Mouse (Mus musculus) thymus, adult 2 months (tissue): ENCODE data around the gene Olfr472. TPM values are rescaled to one million over a fixed set of nuclear protein-coding genes. Genes with fewer than 3 reads are reported as not detected.
"Not testable (repeated sequence)": the region's sequence is repeated elsewhere in the genome, so short reads cannot be mapped to it uniquely, and the experiment has no call there.

Source experiments
- DNase-seq: peaks from one replicate; pipeline ENCODE4 v3.0.0; 2021
- H3K27ac ChIP-seq: fragments of 200-500 bp; 2 replicates; pipeline ENCODE4 v1.5.1; 2012; ENCODE audit warnings: low read length, control low read depth; ENCODE audit not compliant: control insufficient read depth, insufficient read depth
- H3K27me3 ChIP-seq: fragments of 200-500 bp; 2 replicates; pipeline ENCODE4 v1.6.1; 2012; ENCODE audit warnings: mild to moderate bottlenecking, low read length, moderate library complexity, mixed read lengths; ENCODE audit not compliant: control insufficient read depth, insufficient read depth
- H3K36me3 ChIP-seq: fragments of 200-500 bp; 2 replicates; pipeline ENCODE4 v1.6.1; 2012; ENCODE audit warnings: mild to moderate bottlenecking, low read length, moderate library complexity; ENCODE audit not compliant: control insufficient read depth, insufficient read depth
- H3K4me1 ChIP-seq: fragments of 200-500 bp; replicated peaks from 2 replicates; pipeline ENCODE4 v1.6.1; 2012; ENCODE audit warnings: low read length; ENCODE audit not compliant: control insufficient read depth, insufficient read depth
- H3K4me3 ChIP-seq: fragments of 200-500 bp; 2 replicates; pipeline ENCODE4 v1.5.1; 2012; ENCODE audit warnings: mild to moderate bottlenecking, low read length, control low read depth, moderate library complexity; ENCODE audit not compliant: control insufficient read depth, insufficient read depth
- CTCF ChIP-seq: fragments of 200-500 bp; IDR thresholded peaks from 2 replicates; pipeline ENCODE4 v1.5.1; 2012; ENCODE audit warnings: mild to moderate bottlenecking, control low read depth, low read length, moderate library complexity, borderline replicate concordance; ENCODE audit not compliant: control insufficient read depth, poor library complexity, insufficient read depth; ENCODE audit errors: extremely low read depth
- POLR2A ChIP-seq: fragments of 200-500 bp; IDR thresholded peaks from 2 replicates; pipeline ENCODE4 v1.6.1; 2012; ENCODE audit warnings: mild to moderate bottlenecking, low read length, control low read depth, moderate library complexity; ENCODE audit not compliant: control insufficient read depth, poor library complexity, insufficient read depth; ENCODE audit errors: extremely low read depth
- WGBS: fragments of 180-500 bp; shearing (Covaris S2); methylation state at CpG from one replicate; pipeline ENCODE4 v1.1.7; 2018; 5-methylcytosine and 5-hydroxymethylcytosine counted together
- polyA plus RNA-seq: library from polyadenylated mRNA; depleted of rRNA; stranded (reverse); fragments of >200 nt; gene quantifications from 2 replicates; pipeline ENCODE4 v1.2.3, GENCODE M21; 2012; rRNA removed

Olfr472 gene
- not detected in 2 replicates for polyA plus RNA-seq

- TF ChIP-seq CTCF (no peak), POLR2A (no peak)
- no peaks in the 10 kb centered on the region for H3K27me3 ChIP-seq
- no peaks in the 10 kb centered on the region for H3K4me1 ChIP-seq
- H3K27ac ChIP-seq = no peak within 1 kb of the TSS
- no peaks in the 10 kb centered on the region for H3K36me3 ChIP-seq
- no peak for DNase-seq
- H3K4me3 ChIP-seq = no peak within 1 kb of the TSS
Measured at GRCm38 (mm10) chr7:107897602-107898001, at the start of gene Olfr472. Gene Olfr472 (plus strand): TSS chr7:107897902.

GRCm38 (mm10) chr7:107930146-107930545, 32.4 kb downstream of the Olfr472 start, which contains the start of gene Olfr473:
Gene Olfr473 (plus strand): TSS chr7:107930446.
- no peak for DNase-seq
- no peaks in the 10 kb centered on the region for H3K36me3 ChIP-seq
- 98% methylated on average over 1 of the region's 1 CpGs for WGBS
- TF ChIP-seq POLR2A = no peak
- TF ChIP-seq CTCF = no peak
- H3K27ac ChIP-seq = no peak within 1 kb of the TSS
- no peaks in the 10 kb centered on the region for H3K27me3 ChIP-seq
- H3K4me1 ChIP-seq = no peaks in the 10 kb centered on the region
- H3K4me3 ChIP-seq = no peak within 1 kb of the TSS

GRCm38 (mm10) chr7:107952539-107952938, 54.8 kb downstream of the Olfr472 start:
- H3K27ac ChIP-seq, H3K27me3 ChIP-seq, H3K36me3 ChIP-seq, H3K4me3 ChIP-seq, H3K4me1 ChIP-seq, DNase-seq: not testable (repeated sequence)
- WGBS = 97% methylated on average over 12 of the region's 12 CpGs

GRCm38 (mm10) chr7:107954343-107954742, 56.6 kb downstream of the Olfr472 start, which contains the start of gene Olfr474:
Gene Olfr474 (plus strand): TSS chr7:107954643.
- no peak within 1 kb of the TSS for H3K27ac ChIP-seq
- no peaks in the 10 kb centered on the region for H3K27me3 ChIP-seq
- TF ChIP-seq POLR2A (no peak), CTCF (no peak)
- no peaks in the 10 kb centered on the region for H3K4me1 ChIP-seq
- H3K4me3 ChIP-seq = no peak within 1 kb of the TSS
- no peaks in the 10 kb centered on the region for H3K36me3 ChIP-seq
- no peak for DNase-seq
- 93% methylated on average over 1 of the region's 1 CpGs for WGBS

Other genes with a start within 250 kb of the Olfr472 start
- gene Cyb5r2, start 139.9 kb upstream of the Olfr472 start, polyA plus RNA-seq = 0.13 and 0.32 TPM in 2 replicates
- gene Ovch2, start 96.7 kb upstream of the Olfr472 start, polyA plus RNA-seq = not detected in 2 replicates
- not detected in 2 replicates for gene Olfr467, start 85.6 kb upstream of the Olfr472 start, polyA plus RNA-seq
- not detected in 2 replicates for gene Olfr469, start 72.4 kb upstream of the Olfr472 start, polyA plus RNA-seq
- not detected in 2 replicates for gene Olfr470, start 50.4 kb upstream of the Olfr472 start, polyA plus RNA-seq
- gene Olfr473, start 32.5 kb downstream of the Olfr472 start, polyA plus RNA-seq = not detected in 2 replicates
- gene Olfr474, start 56.7 kb downstream of the Olfr472 start, polyA plus RNA-seq = not detected in 2 replicates
- not detected in 2 replicates for gene Olfr476, start 66.9 kb downstream of the Olfr472 start, polyA plus RNA-seq
- gene Olfr477, start 88.8 kb downstream of the Olfr472 start, polyA plus RNA-seq = not detected in 2 replicates
- gene Olfr478, start 136.1 kb downstream of the Olfr472 start, polyA plus RNA-seq = not detected in 2 replicates
- not detected in 2 replicates for gene Olfr479, start 152.8 kb downstream of the Olfr472 start, polyA plus RNA-seq
- gene Olfr480, start 169.4 kb downstream of the Olfr472 start, polyA plus RNA-seq = not detected in 2 replicates
- gene Olfr481, start 182.0 kb downstream of the Olfr472 start, polyA plus RNA-seq = not detected in 2 replicates
- not detected in 2 replicates for gene Olfr482, start 199.7 kb downstream of the Olfr472 start, polyA plus RNA-seq
- not detected in 2 replicates for gene Olfr483, start 202.9 kb downstream of the Olfr472 start, polyA plus RNA-seq
- gene Olfr484, start 229.5 kb downstream of the Olfr472 start, polyA plus RNA-seq = not detected in 2 replicates